Mouse (Mus musculus): ENCODE data around the gene Gpd2.

Gene Gpd2

GRCm38 (mm10) chr2:57267896-57268295, 30.5 kb downstream of the Gpd2 start:
- ChIA-PET POLR2A (interaction anchor here in 2 of 4 experiments (0.7 to 1.7 kb wide), 4 partner anchors 12 to 79 kb away, joined by 3 to 5 read pairs (median 4); no protein-coding TSS in a partner anchor), CTCF (no interaction called here)

GRCm38 (mm10) chr2:57268839-57269238, 31.4 kb downstream of the Gpd2 start:
- POLR2A ChIA-PET, result no interaction called here
- CTCF ChIA-PET, result no interaction called here

GRCm38 (mm10) chr2:57269690-57270435, 32.4 kb downstream of the Gpd2 start:
- POLR2A ChIA-PET, result no interaction called here
- CTCF ChIA-PET, result interaction anchor here in 2 of 4 experiments (0.5 to 0.6 kb wide), 2 partner anchors 16 to 91 kb away, joined by 3 to 4 read pairs; no protein-coding TSS in a partner anchor

GRCm38 (mm10) chr2:57280190-57280723, 42.8 kb downstream of the Gpd2 start:
- ChIA-PET POLR2A (interaction anchor here in 3 of 4 experiments (0.6 to 2.0 kb wide), 8 partner anchors 13 to 75 kb away, joined by 3 to 5 read pairs (median 4); partner anchors contain the start of gene Gpd2 (in 2 of the 3)), CTCF (interaction anchor here in 2 of 4 experiments (0.7 kb wide), 3 partner anchors 42 to 1519 kb away, joined by 3 to 11 read pairs (median 3); no protein-coding TSS in a partner anchor)

GRCm38 (mm10) chr2:57283791-57284190, 46.4 kb downstream of the Gpd2 start:
- CTCF ChIA-PET, result no interaction called here
- POLR2A ChIA-PET, result interaction anchor here in 1 of 4 experiments (0.6 to 1.5 kb wide), 2 partner anchors 16 to 1887 kb away, joined by 3 to 4 read pairs; no protein-coding TSS in a partner anchor

GRCm38 (mm10) chr2:57285197-57285596, 47.8 kb downstream of the Gpd2 start:
- ChIA-PET POLR2A (interaction anchor here in 1 of 4 experiments (0.6 to 1.5 kb wide), 5 partner anchors 15 to 184 kb away, joined by 3 to 4 read pairs (median 3); partner anchors contain the start of gene Gpd2), CTCF (no interaction called here)

- ChIA-PET POLR2A (interaction anchor here in 1 of 4 experiments (1.1 kb wide), 1 partner anchor 21 kb away, joined by 3 read pairs; no protein-coding TSS in a partner anchor), CTCF (no interaction called here)
Measured at GRCm38 (mm10) chr2:57287986-57288385, 50.6 kb downstream of the Gpd2 start.

GRCm38 (mm10) chr2:57293571-57293970, 56.1 kb downstream of the Gpd2 start:
- POLR2A ChIA-PET, result no interaction called here
- CTCF ChIA-PET, result no interaction called here

- POLR2A ChIA-PET, result no interaction called here
- CTCF ChIA-PET, result no interaction called here
Measured at GRCm38 (mm10) chr2:57296069-57296468, 58.6 kb downstream of the Gpd2 start.

- ChIA-PET CTCF (no interaction called here), POLR2A (no interaction called here)
Measured at GRCm38 (mm10) chr2:57297226-57297625, 59.8 kb downstream of the Gpd2 start.

- CTCF ChIA-PET, result no interaction called here
- POLR2A ChIA-PET, result interaction anchor here in 1 of 4 experiments (0.7 to 0.9 kb wide), 2 partner anchors 17 kb away, joined by 3 to 6 read pairs; no protein-coding TSS in a partner anchor
Measured at GRCm38 (mm10) chr2:57301539-57301938, 64.1 kb downstream of the Gpd2 start.

GRCm38 (mm10) chr2:57304212-57304611, 66.8 kb downstream of the Gpd2 start:
- ChIA-PET CTCF (no interaction called here), POLR2A (interaction anchor here in 1 of 4 experiments (1.1 kb wide), 1 partner anchor 66 kb away, joined by 4 read pairs; the partner anchor contains the start of gene Gpd2)

GRCm38 (mm10) chr2:57312268-57312797, 74.9 kb downstream of the Gpd2 start:
- ChIA-PET POLR2A (interaction anchor here in 2 of 4 experiments (0.5 to 2.3 kb wide), 6 partner anchors 35 to 985 kb away, joined by 3 to 6 read pairs (median 3); no protein-coding TSS in a partner anchor), CTCF (no interaction called here)

GRCm38 (mm10) chr2:57316055-57316454, 78.6 kb downstream of the Gpd2 start:
- POLR2A ChIA-PET, result interaction anchor here in 1 of 4 experiments (1.5 kb wide), 1 partner anchor 199 kb away, joined by 4 read pairs; no protein-coding TSS in a partner anchor
- CTCF ChIA-PET, result interaction anchor here in 1 of 4 experiments (0.5 to 0.6 kb wide), 2 partner anchors 9 to 192 kb away, joined by 3 to 4 read pairs; no protein-coding TSS in a partner anchor

GRCm38 (mm10) chr2:57318336-57318735, 80.9 kb downstream of the Gpd2 start:
- POLR2A ChIA-PET, result interaction anchor here in 1 of 4 experiments (1.2 kb wide), 1 partner anchor 17 kb away, joined by 6 read pairs; no protein-coding TSS in a partner anchor
- CTCF ChIA-PET, result interaction anchor here in 1 of 4 experiments (0.6 kb wide), 1 partner anchor 37 kb away, joined by 6 read pairs; no protein-coding TSS in a partner anchor

GRCm38 (mm10) chr2:57326091-57326490, 88.7 kb downstream of the Gpd2 start:
- ChIA-PET CTCF (no interaction called here), POLR2A (no interaction called here)

GRCm38 (mm10) chr2:57329327-57329726, 91.9 kb downstream of the Gpd2 start:
- POLR2A ChIA-PET, result interaction anchor here in 2 of 4 experiments (0.6 to 1.3 kb wide), 3 partner anchors 21 to 519 kb away, joined by 3 to 7 read pairs (median 4); no protein-coding TSS in a partner anchor
- CTCF ChIA-PET, result no interaction called here

- CTCF ChIA-PET, result no interaction called here
- POLR2A ChIA-PET, result no interaction called here
Measured at GRCm38 (mm10) chr2:57330812-57331211, 93.4 kb downstream of the Gpd2 start.

- CTCF ChIA-PET, result no interaction called here
- POLR2A ChIA-PET, result no interaction called here
Measured at GRCm38 (mm10) chr2:57331266-57331665, 93.8 kb downstream of the Gpd2 start.

GRCm38 (mm10) chr2:57333481-57333880, 96.0 kb downstream of the Gpd2 start:
- POLR2A ChIA-PET, result interaction anchor here in 2 of 4 experiments (0.6 to 1.1 kb wide), 3 partner anchors 9 to 76 kb away, joined by 3 read pairs; no protein-coding TSS in a partner anchor
- CTCF ChIA-PET, result no interaction called here

All from embryonic stem cell, embryonic (primary cell).